Mouse (Mus musculus) T-helper 17 cell (primary cell): ENCODE measurements around the gene Ubxn4.

Experiments used
- in situ Hi-C, 2 experiments: fragments of 300-600 bp; cut with MboI, MseI; formaldehyde crosslinking; loops; 1 replicate in 1 of 2; 2 replicates in 1 of 2; pipeline ENCODE4 v1.15.1; 2025; ENCODE audit warnings: high pct_unique_total_duplicates in 2 of 2

Gene Ubxn4

GRCm38 (mm10) chr1:128243627-128243995, at the start of gene Ubxn4:
Ubxn4 (plus strand) TSS chr1:128243964.
- in situ Hi-C loops, result no loop called here

- in situ Hi-C loops, result no loop called here
These were observed 49.8 kb upstream of the Ubxn4 start for GRCm38 (mm10) chr1:128194011-128194410.

GRCm38 (mm10) chr1:128197353-128197752, 46.4 kb upstream of the Ubxn4 start:
- in situ Hi-C loops, result no loop called here

- in situ Hi-C loops, result no loop called here
These were observed 30.5 kb upstream of the Ubxn4 start for GRCm38 (mm10) chr1:128213261-128213660.

GRCm38 (mm10) chr1:128221886-128222285, 21.9 kb upstream of the Ubxn4 start:
- in situ Hi-C loops, result no loop called here

GRCm38 (mm10) chr1:128223304-128223703, 20.5 kb upstream of the Ubxn4 start:
- in situ Hi-C loops, result no loop called here

GRCm38 (mm10) chr1:128235181-128235580, 8.6 kb upstream of the Ubxn4 start:
- in situ Hi-C loops, result no loop called here

- in situ Hi-C loops, result no loop called here
These were observed 397 bp downstream of the Ubxn4 start for GRCm38 (mm10) chr1:128243996-128244726.

- in situ Hi-C loops, result no loop called here
These were observed 1.1 kb downstream of the Ubxn4 start for GRCm38 (mm10) chr1:128244727-128245355.

- in situ Hi-C loops, result loop anchor here (5.0 kb wide), 2 partner anchors 65 to 80 kb away; no protein-coding TSS in a partner anchor
These were observed 23.3 kb downstream of the Ubxn4 start for GRCm38 (mm10) chr1:128267061-128267460.

- in situ Hi-C loops, result no loop called here
These were observed 27.0 kb downstream of the Ubxn4 start for GRCm38 (mm10) chr1:128270731-128271130.

GRCm38 (mm10) chr1:128275908-128276307, 32.1 kb downstream of the Ubxn4 start:
- in situ Hi-C loops, result no loop called here

- in situ Hi-C loops, result no loop called here
These were observed 34.8 kb downstream of the Ubxn4 start for GRCm38 (mm10) chr1:128278563-128278962.

GRCm38 (mm10) chr1:128281753-128282152, 38.0 kb downstream of the Ubxn4 start:
- in situ Hi-C loops, result no loop called here

GRCm38 (mm10) chr1:128282924-128283323, 39.2 kb downstream of the Ubxn4 start:
- in situ Hi-C loops, result no loop called here

GRCm38 (mm10) chr1:128284157-128284690, 40.5 kb downstream of the Ubxn4 start:
- in situ Hi-C loops, result no loop called here

GRCm38 (mm10) chr1:128285136-128285535, 41.4 kb downstream of the Ubxn4 start:
- in situ Hi-C loops, result no loop called here

GRCm38 (mm10) chr1:128290295-128290694, 46.5 kb downstream of the Ubxn4 start:
- in situ Hi-C loops, result no loop called here

- in situ Hi-C loops, result no loop called here
These were observed 49.8 kb downstream of the Ubxn4 start for GRCm38 (mm10) chr1:128293524-128293923.

- in situ Hi-C loops, result no loop called here
These were observed 51.5 kb downstream of the Ubxn4 start for GRCm38 (mm10) chr1:128295296-128295695.

- in situ Hi-C loops, result no loop called here
These were observed 52.2 kb downstream of the Ubxn4 start for GRCm38 (mm10) chr1:128295717-128296528.

- in situ Hi-C loops, result no loop called here
These were observed 60.1 kb downstream of the Ubxn4 start for GRCm38 (mm10) chr1:128303900-128304299.
